17 mouse cellular contexts compared by ENCODE assay signal in genomic region chr6:85206939-85207285, GRCm38 (mm10). TPM values are rescaled to one million over a fixed set of nuclear protein-coding genes. Genes with fewer than 3 reads are reported as not detected.
DNase-seq lines count a peak whose midpoint lies in the region; ATAC-seq and TF ChIP-seq lines count a peak whose summit lies in the region.
"Had no signal": no experiment of that assay in that cellular context is flagged by ENCODE, and none has a peak within 500 bp of the region (broad histone marks: within the 10 kb centered on the region; RNA-seq: fewer than 3 reads in every experiment).

No protein-coding gene starts in this region.

- peaks cover 24% of the 10 kb centered on the region for H3K4me1 ChIP-seq in embryonic facial prominence, embryonic 10.5 days
- no peaks in the 10 kb centered on the region; the same call in 1 of the 2 replicates for H3K4me1 ChIP-seq in intestine, embryonic 14.5 days (replicated peaks; ENCODE audit: control insufficient read depth, insufficient read depth, low read length)
- peaks cover 7% of the 10 kb centered on the region; the same call in 1 of the 2 replicates for H3K4me1 ChIP-seq in limb, embryonic 14.5 days (ENCODE audit: control insufficient read depth, insufficient read depth, low read length)

- 0 out of 2 replicates have a peak, but pooled peaks have one; percentile 23 for ATAC-seq in intestine, embryonic 14.5 days (replicated peaks; ENCODE audit: low FRiP score, low TSS enrichment, low read depth)
- ATAC-seq in limb, embryonic 14.5 days (ENCODE audit: low FRiP score, low read depth) = 0 out of 2 replicates have a peak, but pooled peaks have one; percentile 34
- no peak for ATAC-seq in monocyte, adult 5-6 weeks (replicated peaks; ENCODE audit: insufficient number of reproducible peaks, low FRiP score, low TSS enrichment, poor library complexity, severe bottlenecking)
- ATAC-seq: midbrain, embryonic 16.5 days; Patski had no signal

- no peak overlapping the region for H3K4me2 ChIP-seq in intestine, embryonic 14.5 days (ENCODE audit: low read length)
- H3K4me2 ChIP-seq in limb, embryonic 14.5 days (replicated peaks; ENCODE audit: low read depth, low read length, severe bottlenecking) = 0 out of 2 replicates have a peak overlapping the region, but pooled peaks have one; percentile 6

- intact Hi-C loops in gastrocnemius, postnatal 36 days (cut with DNase I) = no loop called here

- no peak overlapping the region for H3K4me3 ChIP-seq in embryonic facial prominence, embryonic 10.5 days
- H3K4me3 ChIP-seq in intestine, embryonic 14.5 days (ENCODE audit: low read depth, low read length) = no peak overlapping the region
- H3K4me3 ChIP-seq in limb, embryonic 14.5 days (replicated peaks; ENCODE audit: low read length) = no peak overlapping the region
- H3K4me3 ChIP-seq: erythroblast, embryonic 14.5 days had no signal

- no peak overlapping the region for H3K27ac ChIP-seq in embryonic facial prominence, embryonic 10.5 days (replicated peaks)
- H3K27ac ChIP-seq in intestine, embryonic 14.5 days (ENCODE audit: low read depth) = no peak overlapping the region
- H3K27ac ChIP-seq in limb, embryonic 14.5 days (replicated peaks; ENCODE audit: low read depth, low read length) = no peak overlapping the region

- DNase-seq in layer of hippocampus, adult 18-20 months (ENCODE audit: low spot score in 2 of 2) = peak; percentile 43 to 71
- DNase-seq in layer of hippocampus, postnatal 36 days = no peak
- DNase-seq in embryonic facial prominence, embryonic 10.5 days (ENCODE audit: low spot score) = peak; percentile 35
- no peak for DNase-seq in intestine, embryonic 14.5 days (ENCODE audit: low spot score)
- no peak for DNase-seq in limb, embryonic 14.5 days (ENCODE audit: low spot score)
- no peak for DNase-seq in spleen, postnatal 36 days (ENCODE audit: low spot score in 2 of 2)
- DNase-seq in gastrocnemius, postnatal 36 days = no peak
- DNase-seq: adrenal gland, postnatal 36 days; cerebellum, adult 9-11 months; kidney, postnatal 14 days had no signal

- WGBS in embryonic facial prominence, embryonic 10.5 days = 42% methylated on average over 15 of the region's 15 CpGs
- 46% methylated on average over 15 of the region's 15 CpGs for WGBS in intestine, embryonic 14.5 days
- 29% methylated on average over 15 of the region's 15 CpGs for WGBS in limb, embryonic 14.5 days

- no peaks in the 10 kb centered on the region for H3K9me3 ChIP-seq in embryonic facial prominence, embryonic 10.5 days
- no peaks in the 10 kb centered on the region for H3K9me3 ChIP-seq in intestine, embryonic 14.5 days (ENCODE audit: control insufficient read depth, low read length)
- no peaks in the 10 kb centered on the region for H3K9me3 ChIP-seq in limb, embryonic 14.5 days (ENCODE audit: control insufficient read depth, low read length)

- no peak for TF ChIP-seq POLR2A in limb, embryonic 14.5 days (IDR thresholded peaks at IDR 0.05; ENCODE audit: borderline replicate concordance, extremely low read depth, insufficient read depth, insufficient read length)

- no peak overlapping the region for H3K9ac ChIP-seq in intestine, embryonic 14.5 days (ENCODE audit: low read length)
- H3K9ac ChIP-seq in limb, embryonic 14.5 days (ENCODE audit: low read depth, low read length, severe bottlenecking) = no peak overlapping the region

- H3K27me3 ChIP-seq in embryonic facial prominence, embryonic 10.5 days (replicated peaks; ENCODE audit: low read depth, poor library complexity, severe bottlenecking) = peaks cover 65% of the 10 kb centered on the region
- H3K27me3 ChIP-seq in intestine, embryonic 14.5 days (replicated peaks; ENCODE audit: control insufficient read depth, insufficient read depth, low read length) = 0 out of 2 replicates have a peak, but pooled peaks cover 8% of the 10 kb centered on the region
- H3K27me3 ChIP-seq in limb, embryonic 14.5 days (ENCODE audit: control insufficient read depth, insufficient read depth, low read length) = no peaks in the 10 kb centered on the region

- H3K36me3 ChIP-seq in embryonic facial prominence, embryonic 10.5 days (replicated peaks) = no peaks in the 10 kb centered on the region
- H3K36me3 ChIP-seq in intestine, embryonic 14.5 days (ENCODE audit: control insufficient read depth, insufficient read depth, low read length) = no peaks in the 10 kb centered on the region
- H3K36me3 ChIP-seq in limb, embryonic 14.5 days (ENCODE audit: control insufficient read depth, insufficient read depth, low read length) = no peaks in the 10 kb centered on the region

RNA-seq across cellular contexts. Expression of gene Emx1, which starts 19.7 kb away (rescaled TPM):
- 10 to 100 TPM; 17.0 to 19.3 TPM for total RNA-seq in layer of hippocampus, adult 18-20 months (2021)
- total RNA-seq in layer of hippocampus, postnatal 36 days (2021) = 10 to 100 TPM; 17.6 to 19.3 TPM
- polyA plus RNA-seq in embryonic facial prominence, embryonic 10.5 days (2016; fragmentation: Nextera tagmentation; extraction: Ambion mirVana) = 2.6 and 2.9 TPM in 2 replicates
- 0.11 TPM in 1 of 2 replicates, not detected in the other for polyA plus RNA-seq in intestine, embryonic 14.5 days (2014; fragmentation: Nextera tagmentation; extraction: Ambion mirVana)
- polyA plus RNA-seq in limb, embryonic 14.5 days (2012; rRNA removed) = 0.15 and 0.63 TPM in 2 replicates
- polyA plus RNA-seq in limb, embryonic 14.5 days (2014; fragmentation: Nextera tagmentation; extraction: Ambion mirVana) = 0.17 TPM in 1 of 2 replicates, not detected in the other
- not detected in 3 replicates for total RNA-seq in monocyte, adult 5-6 weeks (2017)
- total RNA-seq in gastrocnemius, postnatal 36 days (2021) = not detected
- total RNA-seq: adrenal gland, postnatal 36 days; granulocyte monocyte progenitor cell, adult 5-6 weeks; hematopoietic stem cell, adult 5-6 weeks had no signal
- polyA plus RNA-seq: erythroblast, embryonic 14.5 days; liver, embryonic 16.5 days; Patski had no signal

Comparison
In these comparisons a context has a peak if more than half of its experiments do, and no peak if none do; other contexts are left out.
1. DNase-seq: peak in layer of hippocampus, adult 18-20 months (2 of 2) and embryonic facial prominence, embryonic 10.5 days (single experiment); none in layer of hippocampus, postnatal 36 days (0 of 2), intestine, embryonic 14.5 days (single experiment), limb, embryonic 14.5 days (single experiment), spleen, postnatal 36 days (0 of 2) and gastrocnemius, postnatal 36 days (0 of 2).
2. RNA of gene Emx1, which starts 19.7 kb away (total RNA-seq): 17.0 to 19.3 TPM in layer of hippocampus, adult 18-20 months and 17.6 to 19.3 TPM in layer of hippocampus, postnatal 36 days; not detected in monocyte, adult 5-6 weeks and not detected in gastrocnemius, postnatal 36 days; every median in the first group is over 10 times any median in the second.